Mouse (Mus musculus) right cerebral cortex, postnatal 25 days (tissue): ENCODE data around the gene Btbd35f21.
"Not testable (repeated sequence)": the region's sequence is repeated elsewhere in the genome, so short reads cannot be mapped to it uniquely, and the experiment has no call there.

Experiments
- DNase-seq: peaks from one replicate; pipeline ENCODE4 v3.0.0; 2022

Gene Btbd35f21

GRCm38 (mm10) chrX:32725809-32726208 is at the start of gene Btbd35f21:
Gene Btbd35f21, plus strand, starts transcription at chrX:32726109.
- not testable (repeated sequence) for DNase-seq
